Mouse (Mus musculus): ENCODE results near the gene Ppp1r1a. TPM values are rescaled to one million over a fixed set of nuclear protein-coding genes. Genes with fewer than 3 reads are reported as not detected.

Ppp1r1a gene
- 138 and 148 TPM in 2 replicates for polyA plus RNA-seq (2015; fragmentation: Nextera tagmentation; extraction: Ambion mirVana)

- Histone ChIP-seq H3K27ac (replicated peaks) (peak within 1 kb of the TSS; percentile 82), H3K4me2 (peak within 1 kb of the TSS; percentile 88), H3K36me3 (no peaks in the 10 kb centered on the region), H3K27me3 (no peaks in the 10 kb centered on the region), H3K4me3 (peak within 1 kb of the TSS; percentile 79), H3K9ac (peak within 1 kb of the TSS; percentile 78), H3K9me3 (no peaks in the 10 kb centered on the region), H3K4me1 (replicated peaks) (peaks cover 35% of the 10 kb centered on the region)
- ATAC-seq (ENCODE audit: low FRiP score, low read depth), result peak; percentile 88
- under 1% methylated on average over 36 of the region's 36 CpGs for WGBS
These were observed at the start of gene Ppp1r1a for GRCm38 (mm10) chr15:103537822-103538213. Ppp1r1a (minus strand) TSS chr15:103538003.

GRCm38 (mm10) chr15:103585876-103586275, 48.1 kb upstream of the Ppp1r1a start:
- H3K36me3 ChIP-seq, result no peaks in the 10 kb centered on the region
- no peaks in the 10 kb centered on the region for H3K9me3 ChIP-seq
- no peaks in the 10 kb centered on the region for H3K27me3 ChIP-seq
- no peak overlapping the region for H3K27ac ChIP-seq (replicated peaks)
- no peak overlapping the region for H3K4me3 ChIP-seq
- ATAC-seq (ENCODE audit: low FRiP score, low read depth), result no peak
- no peak overlapping the region for H3K4me2 ChIP-seq
- no peaks in the 10 kb centered on the region for H3K4me1 ChIP-seq (replicated peaks)
- no peak overlapping the region for H3K9ac ChIP-seq
- 86% methylated on average over 2 of the region's 2 CpGs for WGBS

DNA sequence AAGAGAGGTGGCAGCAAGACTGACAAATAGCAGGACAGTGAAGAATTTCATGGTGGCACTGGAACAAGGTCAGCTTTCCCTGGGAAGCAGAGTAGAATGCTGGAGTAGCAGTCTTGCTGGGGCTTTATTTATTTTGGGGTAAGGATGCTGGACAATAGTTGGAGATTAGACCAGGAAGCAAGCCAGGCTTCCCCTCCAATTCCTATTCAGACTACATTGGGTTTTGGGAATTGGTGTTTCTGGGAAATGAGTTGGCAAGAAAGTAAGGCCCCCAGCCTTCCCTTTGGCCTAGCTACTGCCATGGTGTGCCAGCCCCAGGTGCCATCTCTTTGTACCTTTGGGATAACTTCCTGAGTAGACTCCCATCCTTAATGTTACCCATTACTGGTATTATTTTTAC, 27.2 kb upstream of the Ppp1r1a start, which contains the start of gene Glycam1:
Gene Glycam1 (minus strand): TSS at position 101 of the 400 bp plus-strand sequence.
- H3K4me1 ChIP-seq (replicated peaks), result no peaks in the 10 kb centered on the region
- no peak within 1 kb of the TSS for H3K9ac ChIP-seq
- no peaks in the 10 kb centered on the region for H3K27me3 ChIP-seq
- no peak within 1 kb of the TSS for H3K4me3 ChIP-seq
- H3K4me2 ChIP-seq, result no peak within 1 kb of the TSS
- H3K9me3 ChIP-seq, result no peaks in the 10 kb centered on the region
- no peak within 1 kb of the TSS for H3K27ac ChIP-seq (replicated peaks)
- H3K36me3 ChIP-seq, result no peaks in the 10 kb centered on the region
- ATAC-seq (ENCODE audit: low FRiP score, low read depth), result no peak

GRCm38 (mm10) chr15:103552096-103552690, 14.4 kb upstream of the Ppp1r1a start:
- H3K4me3 ChIP-seq, result no peak overlapping the region
- H3K4me1 ChIP-seq (replicated peaks), result no peaks in the 10 kb centered on the region
- no peak overlapping the region for H3K4me2 ChIP-seq
- whole genome bisulfite sequencing, result 47% methylated on average over 3 of the region's 3 CpGs
- no peaks in the 10 kb centered on the region for H3K36me3 ChIP-seq
- ATAC-seq (ENCODE audit: low FRiP score, low read depth), result peak; percentile 54; the same call in 1 of the 2 replicates
- no peak overlapping the region for H3K27ac ChIP-seq (replicated peaks)
- no peak overlapping the region for H3K9ac ChIP-seq
- no peaks in the 10 kb centered on the region for H3K27me3 ChIP-seq
- no peaks in the 10 kb centered on the region for H3K9me3 ChIP-seq

- no peaks in the 10 kb centered on the region for H3K4me1 ChIP-seq (replicated peaks)
- H3K9me3 ChIP-seq, result no peaks in the 10 kb centered on the region
- no peaks in the 10 kb centered on the region for H3K36me3 ChIP-seq
- WGBS, result 67% methylated on average over 1 of the region's 1 CpGs
- no peak overlapping the region for H3K4me2 ChIP-seq
- no peak for ATAC-seq (ENCODE audit: low FRiP score, low read depth)
- no peak overlapping the region for H3K27ac ChIP-seq (replicated peaks)
- H3K4me3 ChIP-seq, result no peak overlapping the region
- H3K27me3 ChIP-seq, result no peaks in the 10 kb centered on the region
- no peak overlapping the region for H3K9ac ChIP-seq
These were observed 13.2 kb upstream of the Ppp1r1a start for GRCm38 (mm10) chr15:103551053-103551452.

DNA sequence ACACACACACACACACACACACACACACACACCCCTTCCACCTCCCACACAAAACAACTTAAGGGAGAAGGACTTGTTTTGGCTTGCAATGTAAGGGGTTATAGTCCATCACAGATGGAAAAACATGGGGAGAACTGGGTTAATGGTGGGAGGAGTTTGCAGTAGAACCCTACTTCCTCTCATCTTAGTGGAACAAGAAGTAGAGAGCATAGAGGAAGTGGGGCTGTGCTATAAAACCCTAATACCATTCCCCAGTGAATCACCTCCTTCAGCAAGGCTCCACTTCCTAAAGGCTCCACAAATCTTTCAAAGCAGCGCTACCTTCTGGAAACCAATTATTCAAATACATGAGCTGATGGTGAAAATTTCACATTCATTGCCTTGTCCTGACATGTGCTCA, 11.7 kb upstream of the Ppp1r1a start:
- WGBS, result 92% methylated on average over 1 of the region's 1 CpGs
- Histone ChIP-seq H3K36me3 (no peaks in the 10 kb centered on the region), H3K9ac (no peak overlapping the region), H3K27me3 (no peaks in the 10 kb centered on the region), H3K4me3 (no peak overlapping the region), H3K27ac (replicated peaks) (no peak overlapping the region), H3K4me1 (replicated peaks) (no peaks in the 10 kb centered on the region), H3K9me3 (no peaks in the 10 kb centered on the region), H3K4me2 (no peak overlapping the region)
- no peak for ATAC-seq (ENCODE audit: low FRiP score, low read depth)

- Histone ChIP-seq H3K4me1 (replicated peaks) (no peaks in the 10 kb centered on the region), H3K4me3 (no peak overlapping the region), H3K27ac (replicated peaks) (no peak overlapping the region), H3K4me2 (no peak overlapping the region), H3K9ac (no peak overlapping the region), H3K27me3 (no peaks in the 10 kb centered on the region), H3K36me3 (no peaks in the 10 kb centered on the region), H3K9me3 (no peaks in the 10 kb centered on the region)
- no peak for ATAC-seq (ENCODE audit: low FRiP score, low read depth)
- WGBS, result 86% methylated on average over 3 of the region's 3 CpGs
These were observed 10.2 kb upstream of the Ppp1r1a start for GRCm38 (mm10) chr15:103547983-103548382.

DNA sequence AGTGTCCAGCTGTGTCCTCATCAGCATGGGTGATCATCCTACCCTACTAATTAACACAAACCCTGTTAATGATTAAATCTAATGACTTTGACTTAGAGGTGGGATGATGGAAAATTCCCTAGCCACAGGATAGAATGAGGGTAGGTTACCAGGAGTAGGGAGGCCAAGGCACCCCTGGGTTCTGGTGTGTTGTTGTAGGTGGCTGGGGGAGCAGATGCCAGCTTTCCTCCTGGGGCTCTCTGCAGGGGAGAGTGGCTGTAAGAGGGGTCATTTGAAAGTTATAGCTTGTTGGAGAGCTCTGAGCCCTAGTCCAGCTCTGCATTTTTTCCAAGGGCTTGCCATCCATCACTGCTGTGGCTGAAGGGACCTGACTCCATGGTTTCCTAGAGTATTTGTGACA, 4.7 kb upstream of the Ppp1r1a start:
- no peak overlapping the region for H3K9ac ChIP-seq
- H3K4me3 ChIP-seq, result no peak overlapping the region
- peaks cover 12% of the 10 kb centered on the region for H3K4me1 ChIP-seq (replicated peaks)
- H3K36me3 ChIP-seq, result no peaks in the 10 kb centered on the region
- H3K4me2 ChIP-seq, result no peak overlapping the region
- ATAC-seq (ENCODE audit: low FRiP score, low read depth), result no peak
- no peak overlapping the region for H3K27ac ChIP-seq (replicated peaks)
- H3K9me3 ChIP-seq, result no peaks in the 10 kb centered on the region
- H3K27me3 ChIP-seq, result no peaks in the 10 kb centered on the region

DNA sequence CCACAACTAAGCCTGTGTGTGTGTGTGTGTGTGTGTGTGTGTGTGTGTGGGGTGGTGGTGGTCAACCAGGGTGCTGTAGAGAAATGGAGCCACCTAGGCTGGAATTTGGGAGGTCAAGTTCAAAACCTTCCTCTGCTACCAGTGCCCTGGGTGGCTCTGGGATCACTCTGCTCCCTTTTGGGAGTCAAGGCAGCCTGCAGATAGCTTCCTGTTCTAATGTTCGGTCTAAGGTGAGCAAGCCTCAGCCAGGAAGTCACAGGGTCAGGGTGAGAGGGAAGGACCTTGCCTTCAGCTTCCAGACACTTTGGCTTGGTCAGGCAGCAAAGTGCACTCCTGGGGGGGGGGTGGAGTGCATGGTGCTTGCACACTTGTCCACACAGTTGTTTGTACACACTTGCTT, 2.8 kb upstream of the Ppp1r1a start:
- H3K9ac ChIP-seq, result no peak overlapping the region
- peaks cover 25% of the 10 kb centered on the region for H3K4me1 ChIP-seq (replicated peaks)
- no peak overlapping the region for H3K27ac ChIP-seq (replicated peaks)
- no peaks in the 10 kb centered on the region for H3K36me3 ChIP-seq
- no peaks in the 10 kb centered on the region for H3K9me3 ChIP-seq
- ATAC-seq (ENCODE audit: low FRiP score, low read depth), result no peak
- H3K4me2 ChIP-seq, result no peak overlapping the region
- no peaks in the 10 kb centered on the region for H3K27me3 ChIP-seq
- no peak overlapping the region for H3K4me3 ChIP-seq
- 76% methylated on average over 1 of the region's 1 CpGs for WGBS

GRCm38 (mm10) chr15:103539259-103539658, 1.5 kb upstream of the Ppp1r1a start:
- H3K4me1 ChIP-seq (replicated peaks), result peaks cover 35% of the 10 kb centered on the region
- H3K27ac ChIP-seq (replicated peaks), result no peak overlapping the region
- no peak overlapping the region for H3K9ac ChIP-seq
- H3K4me2 ChIP-seq, result no peak overlapping the region
- H3K9me3 ChIP-seq, result no peaks in the 10 kb centered on the region
- H3K36me3 ChIP-seq, result no peaks in the 10 kb centered on the region
- WGBS, result 54% methylated on average over 2 of the region's 2 CpGs
- ATAC-seq (ENCODE audit: low FRiP score, low read depth), result no peak
- H3K27me3 ChIP-seq, result no peaks in the 10 kb centered on the region
- no peak overlapping the region for H3K4me3 ChIP-seq

DNA sequence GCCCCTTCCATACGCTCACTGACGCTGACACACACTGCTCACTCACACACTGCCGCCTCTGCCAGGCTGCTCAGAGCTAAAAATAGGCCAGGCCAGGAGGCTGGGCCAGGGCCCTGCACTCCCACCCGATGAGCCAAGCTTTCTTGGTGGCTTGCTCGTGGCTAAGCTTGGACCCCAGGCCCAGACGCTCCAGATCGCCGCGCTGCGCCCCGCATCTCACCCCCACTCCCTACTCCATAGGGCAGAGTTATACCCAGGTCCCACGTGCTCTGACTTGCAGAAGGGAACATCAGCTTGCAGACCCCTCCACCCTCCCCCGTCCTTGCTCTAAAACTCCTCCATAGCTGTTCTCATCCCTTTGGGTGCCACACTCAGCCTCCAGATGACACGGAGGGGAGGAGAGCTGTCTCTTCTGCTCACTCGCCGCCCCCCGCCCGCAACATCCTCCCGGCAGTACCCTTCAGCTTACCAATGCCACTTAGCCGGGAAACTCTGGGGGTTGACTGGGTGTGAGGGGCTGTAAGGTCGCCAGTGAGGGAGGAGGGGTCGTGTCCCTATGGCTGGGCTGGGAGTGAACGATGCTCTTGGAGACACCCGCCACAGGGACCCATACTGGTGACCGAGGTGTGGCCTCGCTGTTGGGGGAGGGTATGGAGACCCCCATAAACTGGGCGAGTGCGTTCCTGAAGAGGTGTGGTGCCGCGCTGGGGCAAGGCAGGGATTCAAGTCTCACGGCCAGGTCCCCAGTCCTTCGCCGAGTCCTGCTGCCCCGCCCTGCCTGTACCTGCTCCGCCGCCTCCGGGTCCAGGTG, 587 bp downstream of the Ppp1r1a start:
- Histone ChIP-seq H3K27ac (replicated peaks) (peak overlapping the region; percentile 82), H3K36me3 (no peaks in the 10 kb centered on the region), H3K9ac (peak overlapping the region; percentile 78), H3K4me1 (replicated peaks) (peaks cover 35% of the 10 kb centered on the region), H3K4me2 (peak overlapping the region; percentile 88), H3K27me3 (no peaks in the 10 kb centered on the region), H3K4me3 (peak overlapping the region; percentile 79), H3K9me3 (no peaks in the 10 kb centered on the region)
- 1% methylated on average over 36 of the region's 37 CpGs for WGBS
- ATAC-seq (ENCODE audit: low FRiP score, low read depth), result peak; percentile 64

GRCm38 (mm10) chr15:103536456-103536855, 1.3 kb downstream of the Ppp1r1a start:
- no peak for ATAC-seq (ENCODE audit: low FRiP score, low read depth)
- peak overlapping the region; percentile 79 for H3K4me3 ChIP-seq
- H3K4me2 ChIP-seq, result peak overlapping the region; percentile 88
- H3K27ac ChIP-seq (replicated peaks), result peak overlapping the region; percentile 82
- 24% methylated on average over 2 of the region's 2 CpGs for WGBS
- H3K9ac ChIP-seq, result peak overlapping the region; percentile 78
- H3K36me3 ChIP-seq, result no peaks in the 10 kb centered on the region
- H3K4me1 ChIP-seq (replicated peaks), result peaks cover 35% of the 10 kb centered on the region
- H3K9me3 ChIP-seq, result no peaks in the 10 kb centered on the region
- H3K27me3 ChIP-seq, result no peaks in the 10 kb centered on the region

Data from hindbrain, embryonic 15.5 days (tissue).